Mouse (Mus musculus) kidney, postnatal 0 days (tissue): Measurements from ENCODE around the gene Acot4. TPM values are rescaled to one million over a fixed set of nuclear protein-coding genes. Genes with fewer than 3 reads are reported as not detected.
A peak's percentile ranks its signal among the peaks of the same experiment; 100 is the strongest.
"Not testable (repeated sequence)": the region's sequence is repeated elsewhere in the genome, so short reads cannot be mapped to it uniquely, and the experiment has no call there.

Source experiments
- ATAC-seq: fragments of 200-750 bp; cut with Nextera tagmentation; replicated peaks from 2 replicates; pipeline ENCODE4 v1.8.0; 2017; ENCODE audit warnings: low read depth, moderate number of reproducible peaks, moderate TSS enrichment, moderate library complexity; ENCODE audit not compliant: low FRiP score
- DNase-seq: peaks from one replicate; pipeline ENCODE4 v3.0.0-alpha.2; 2016; ENCODE audit warnings: low spot score
- H3K27ac ChIP-seq: fragments of 300-500 bp; sonication (generic); 2 replicates; pipeline ENCODE4 v1.5.1; 2014; ENCODE audit warnings: mild to moderate bottlenecking
- H3K27me3 ChIP-seq: fragments of 300-500 bp; sonication (generic); 2 replicates; pipeline ENCODE4 v1.6.1; 2014; ENCODE audit warnings: low read length, mixed read lengths; ENCODE audit not compliant: insufficient read depth
- H3K36me3 ChIP-seq: fragments of 300-500 bp; sonication (generic); 2 replicates; pipeline ENCODE4 v1.6.1; 2014; ENCODE audit warnings: low read length, mixed read lengths; ENCODE audit not compliant: insufficient read depth
- H3K4me1 ChIP-seq: fragments of 300-500 bp; sonication (generic); replicated peaks from 2 replicates; pipeline ENCODE4 v1.6.1; 2014; ENCODE audit warnings: antibody characterized with exemption, low read length, mixed read lengths; ENCODE audit not compliant: insufficient read depth
- H3K4me2 ChIP-seq: fragments of 300-500 bp; sonication (generic); 2 replicates; pipeline ENCODE4 v1.6.1; 2014; ENCODE audit warnings: mild to moderate bottlenecking, low read length, moderate library complexity, mixed read lengths
- H3K4me3 ChIP-seq: fragments of 300-500 bp; sonication (generic); replicated peaks from 2 replicates; pipeline ENCODE4 v1.5.1; 2014; ENCODE audit warnings: low read depth, low read length
- H3K9ac ChIP-seq: fragments of 300-500 bp; sonication (generic); 2 replicates; pipeline ENCODE4 v1.6.1; 2014; ENCODE audit warnings: low read depth, low read length
- H3K9me3 ChIP-seq: fragments of 300-500 bp; sonication (generic); replicated peaks from 2 replicates; pipeline ENCODE4 v1.6.1; 2016; ENCODE audit warnings: low read length, inconsistent platforms, mixed read lengths
- CTCF ChIP-seq: IDR thresholded peaks from 2 replicates; pipeline ENCODE4 v1.5.1; 2016; ENCODE audit warnings: antibody characterized with exemption, low read depth, mild to moderate bottlenecking, moderate library complexity
- WGBS: fragments of 180-500 bp; shearing (Covaris S2); extraction: QIAGEN DNeasy Blood & Tissue Kit; methylation state at CpG from one replicate; pipeline ENCODE4 v1.1.7; 2014; 5-methylcytosine and 5-hydroxymethylcytosine counted together
- polyA plus RNA-seq: library from polyadenylated mRNA; unstranded; fragments of >200 nt; fragmentation: Nextera tagmentation; extraction: Ambion mirVana; gene quantifications from 2 replicates; pipeline ENCODE4 v1.2.1, GENCODE M21; 2015

Gene Acot4
- polyA plus RNA-seq, 1 experiment from 2014 or later, result 17.5 TPM

DNA sequence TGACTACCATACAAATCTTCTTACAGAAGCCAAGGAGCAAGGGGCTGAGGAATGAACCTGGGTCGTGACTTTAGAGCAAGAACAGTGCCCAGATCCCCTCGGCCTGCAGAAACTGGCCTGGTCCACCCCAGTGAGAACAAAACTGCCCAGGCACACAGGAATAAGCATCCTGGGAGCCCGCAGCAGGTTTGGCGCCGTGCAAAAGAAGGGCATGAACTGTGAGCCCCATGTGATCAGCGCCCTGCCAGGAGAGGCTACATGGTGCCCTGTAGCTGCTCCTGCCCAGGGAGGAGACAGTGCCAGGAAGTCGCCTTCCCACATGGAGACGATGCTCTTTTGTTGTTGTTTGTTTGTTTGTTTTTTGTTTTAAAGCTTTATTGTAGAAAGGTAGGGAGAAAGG is 26.4 kb downstream of the Acot4 start:
- DNase-seq (no peak), ATAC-seq (no peak)
- Histone ChIP-seq H3K27ac (no peak overlapping the region), H3K4me3 (no peak overlapping the region), H3K4me2 (no peak overlapping the region), H3K27me3 (no peaks in the 10 kb centered on the region), H3K9me3 (no peaks in the 10 kb centered on the region), H3K9ac (no peak overlapping the region), H3K4me1 (no peaks in the 10 kb centered on the region), H3K36me3 (no peaks in the 10 kb centered on the region)
- no peak for TF ChIP-seq CTCF
- WGBS, result 77% methylated on average over 8 of the region's 8 CpGs

DNA sequence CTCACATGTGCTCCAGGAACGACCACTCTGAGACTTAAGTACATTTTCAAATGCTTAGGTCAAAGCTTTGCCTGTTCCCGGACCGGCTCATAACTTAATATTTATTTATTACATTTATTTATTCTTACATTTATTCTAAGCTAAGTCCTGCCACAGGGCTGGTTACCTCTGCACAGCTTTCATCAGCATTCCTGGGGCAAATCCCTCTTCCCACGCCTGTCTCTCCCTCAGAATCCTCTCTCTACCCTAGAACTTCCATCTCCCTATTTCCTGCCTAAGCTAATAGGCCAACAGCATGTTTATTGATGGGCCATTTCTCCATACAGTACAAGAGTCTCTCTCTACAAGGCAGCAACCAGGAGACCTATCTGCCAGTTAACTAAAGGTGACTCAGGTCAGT is 29.6 kb downstream of the Acot4 start:
- 91% methylated on average over 4 of the region's 4 CpGs for WGBS
- Histone ChIP-seq H3K9ac (no peak overlapping the region), H3K9me3 (no peaks in the 10 kb centered on the region), H3K36me3 (no peaks in the 10 kb centered on the region), H3K27me3 (no peaks in the 10 kb centered on the region), H3K4me3 (no peak overlapping the region), H3K4me1 (no peaks in the 10 kb centered on the region), H3K4me2 (no peak overlapping the region), H3K27ac (no peak overlapping the region)
- no peak for TF ChIP-seq CTCF
- ATAC-seq, result no peak
- DNase-seq, result no peak

DNA sequence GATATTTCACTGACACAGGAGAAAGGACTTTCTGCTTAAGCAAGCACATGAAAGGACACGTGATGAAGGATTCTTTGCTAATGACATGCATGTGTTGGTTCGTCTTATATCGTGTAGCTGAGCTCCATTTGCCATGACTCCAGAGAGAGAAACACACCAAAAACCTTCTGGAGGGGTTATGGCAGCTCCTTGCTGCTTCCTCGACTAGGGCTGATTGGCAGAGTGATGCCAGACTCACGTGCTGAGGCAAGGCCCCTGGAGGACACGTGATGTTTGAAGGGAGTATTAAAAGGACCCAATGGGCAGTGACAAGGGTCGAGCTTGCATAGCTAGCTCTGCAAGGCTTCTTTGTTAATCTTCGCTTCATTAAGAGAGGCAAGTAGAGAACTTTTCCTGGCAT is 30.1 kb downstream of the Acot4 start:
- no peak overlapping the region for H3K27ac ChIP-seq
- no peak for TF ChIP-seq CTCF
- H3K4me1 ChIP-seq, result no peaks in the 10 kb centered on the region
- no peaks in the 10 kb centered on the region for H3K36me3 ChIP-seq
- ATAC-seq, result no peak
- no peak overlapping the region for H3K4me2 ChIP-seq
- no peak overlapping the region for H3K4me3 ChIP-seq
- DNase-seq, result no peak
- H3K27me3 ChIP-seq, result no peaks in the 10 kb centered on the region
- no peaks in the 10 kb centered on the region for H3K9me3 ChIP-seq
- H3K9ac ChIP-seq, result no peak overlapping the region
- WGBS, result 67% methylated on average over 8 of the region's 8 CpGs

DNA sequence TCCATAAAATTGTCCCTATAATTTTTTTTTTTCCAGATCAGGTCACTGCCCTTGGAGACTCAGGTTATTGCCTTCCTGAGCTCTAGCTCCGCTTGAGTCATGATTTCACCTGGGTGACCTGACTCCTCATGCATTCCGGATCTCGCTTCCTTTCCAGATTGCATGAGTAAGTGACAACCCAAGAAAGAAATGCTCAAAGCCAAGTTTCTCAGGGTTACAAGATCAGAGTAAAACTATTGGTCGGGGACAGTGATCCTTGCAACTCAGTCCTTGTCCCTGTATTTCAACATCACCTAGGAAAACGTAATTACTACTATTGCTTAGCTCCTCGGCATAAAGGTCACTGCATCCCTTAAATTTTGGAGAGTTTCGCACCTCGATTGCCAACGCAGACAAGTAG is 30.8 kb downstream of the Acot4 start, which contains the start of gene Acot5:
Gene Acot5, plus strand, starts transcription at position 340 of the 400 bp plus-strand sequence.
- H3K9ac ChIP-seq, result 0 out of 2 replicates have a peak within 1 kb of the TSS, but pooled peaks have one; percentile 27
- DNase-seq (no peak), ATAC-seq (no peak)
- no peak within 1 kb of the TSS for H3K27ac ChIP-seq
- no peak for TF ChIP-seq CTCF
- H3K4me1 ChIP-seq, result no peaks in the 10 kb centered on the region
- 41% methylated on average over 9 of the region's 9 CpGs for WGBS
- H3K4me3 ChIP-seq, result peak within 1 kb of the TSS; percentile 29
- peak within 1 kb of the TSS; percentile 52 for H3K4me2 ChIP-seq
- no peaks in the 10 kb centered on the region for H3K9me3 ChIP-seq
- H3K27me3 ChIP-seq, result no peaks in the 10 kb centered on the region
- H3K36me3 ChIP-seq, result no peaks in the 10 kb centered on the region

DNA sequence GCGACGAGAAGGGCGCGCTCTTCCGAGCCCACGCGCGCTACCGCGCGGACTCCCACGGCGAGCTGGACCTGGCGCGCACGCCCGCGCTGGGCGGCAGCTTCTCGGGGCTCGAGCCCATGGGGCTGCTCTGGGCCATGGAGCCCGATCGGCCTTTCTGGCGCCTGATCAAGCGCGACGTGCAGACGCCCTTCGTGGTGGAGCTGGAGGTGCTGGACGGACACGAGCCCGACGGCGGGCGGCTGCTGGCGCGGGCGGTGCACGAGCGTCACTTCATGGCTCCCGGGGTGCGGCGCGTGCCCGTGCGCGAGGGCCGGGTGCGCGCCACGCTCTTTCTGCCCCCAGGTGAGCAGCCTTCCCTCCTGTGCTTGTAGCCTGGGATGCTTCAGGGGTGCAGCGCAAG is 31.4 kb downstream of the Acot4 start:
- not testable (repeated sequence) for H3K4me1 ChIP-seq, H3K36me3 ChIP-seq, H3K27ac ChIP-seq, H3K9me3 ChIP-seq, DNase-seq, H3K27me3 ChIP-seq
- 2% methylated on average over 39 of the region's 52 CpGs for WGBS
- peak overlapping the region; percentile 29 for H3K4me3 ChIP-seq
- 0 out of 2 replicates have a peak overlapping the region, but pooled peaks have one; percentile 27 for H3K9ac ChIP-seq
- H3K4me2 ChIP-seq, result peak overlapping the region; percentile 52
- 0 out of 2 replicates have a peak, but pooled peaks have one; percentile 13 for ATAC-seq

DNA sequence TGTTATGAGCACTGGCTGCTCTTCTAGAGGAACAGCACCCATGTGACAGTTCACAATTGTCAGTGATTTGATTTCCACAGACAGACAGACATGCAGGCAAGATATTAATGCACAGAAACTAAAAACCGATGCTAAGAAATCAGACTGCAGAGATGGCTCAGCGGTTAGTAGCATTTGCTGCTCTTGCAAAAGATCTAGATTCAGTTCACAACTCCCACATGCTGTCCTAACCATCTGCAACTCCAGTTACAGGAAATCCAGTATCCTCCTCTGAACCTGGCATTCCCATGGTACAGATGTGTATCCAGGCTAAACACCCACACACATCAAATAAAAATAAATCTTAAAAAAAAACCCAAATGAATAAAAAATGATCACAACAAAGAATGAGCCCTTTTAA is 33.5 kb downstream of the Acot4 start:
- ATAC-seq, result no peak
- Histone ChIP-seq H3K36me3 (no peaks in the 10 kb centered on the region), H3K9ac (no peak overlapping the region), H3K4me3 (no peak overlapping the region), H3K4me1 (no peaks in the 10 kb centered on the region), H3K27ac (no peak overlapping the region), H3K4me2 (no peak overlapping the region), H3K9me3 (no peaks in the 10 kb centered on the region), H3K27me3 (no peaks in the 10 kb centered on the region)
- WGBS, result 77% methylated on average over 2 of the region's 2 CpGs
- DNase-seq, result no peak
- TF ChIP-seq CTCF, result no peak

DNA sequence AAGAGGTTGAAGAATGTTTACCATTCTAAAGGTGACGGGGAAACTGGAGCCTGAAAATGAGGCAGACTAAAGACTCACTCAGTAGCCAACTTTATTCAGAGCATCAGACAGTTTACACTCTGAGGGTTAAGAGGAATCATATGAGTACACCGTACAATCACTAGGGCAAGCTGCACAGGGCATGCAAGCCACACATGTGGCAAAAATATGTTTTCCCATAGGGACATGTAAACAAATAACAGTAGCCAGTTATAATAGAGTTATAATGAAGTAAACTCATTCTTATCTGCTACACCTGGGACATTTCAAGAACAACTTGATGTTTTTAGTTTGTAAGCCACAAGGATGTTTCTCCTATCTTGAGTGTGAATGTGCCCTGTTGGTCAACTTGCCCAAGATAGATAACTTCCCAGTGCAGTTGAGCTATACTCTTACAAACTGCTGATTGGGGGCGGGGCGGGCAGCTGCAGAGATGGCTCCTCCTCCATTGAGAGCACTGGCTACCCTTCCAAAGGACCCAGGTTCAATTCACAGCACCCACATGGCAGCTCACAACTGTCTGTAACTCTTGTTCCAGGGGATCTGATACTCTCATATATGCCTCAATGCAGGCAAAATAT is 39.3 kb downstream of the Acot4 start:
- WGBS, result 89% methylated on average over 4 of the region's 4 CpGs
- no peaks in the 10 kb centered on the region for H3K27me3 ChIP-seq
- no peak overlapping the region for H3K27ac ChIP-seq
- ATAC-seq (no peak), DNase-seq (no peak)
- H3K36me3 ChIP-seq, result no peaks in the 10 kb centered on the region
- no peaks in the 10 kb centered on the region for H3K4me1 ChIP-seq
- H3K4me3 ChIP-seq, result no peak overlapping the region
- no peak for TF ChIP-seq CTCF
- H3K9me3 ChIP-seq, result no peaks in the 10 kb centered on the region
- no peak overlapping the region for H3K9ac ChIP-seq
- no peak overlapping the region for H3K4me2 ChIP-seq
